Mouse (Mus musculus): ENCODE results near the gene Scfd2. TPM values are rescaled to one million over a fixed set of nuclear protein-coding genes. Genes with fewer than 3 reads are reported as not detected.

The Scfd2 gene
- polyA plus RNA-seq, 1 experiment, result 3.1 TPM

- Histone ChIP-seq H3K4me3 (replicated peaks; ENCODE audit: control insufficient read depth, low read depth, low read length) (no peak overlapping the region), H3K4me1 (ENCODE audit: control insufficient read depth, insufficient read depth, low read length) (no peaks in the 10 kb centered on the region), H3K27ac (ENCODE audit: control insufficient read depth, insufficient read depth, low read depth, low read length, poor library complexity) (no peak overlapping the region)
- TF ChIP-seq POLR2A (IDR thresholded peaks at IDR 0.05; ENCODE audit: borderline replicate concordance, control insufficient read depth, low read depth, low read length) (no peak), CTCF (IDR thresholded peaks at IDR 0.05; ENCODE audit: control insufficient read depth, insufficient read depth, low read length) (no peak)
- WGBS, result 78% methylated on average over 6 of the region's 6 CpGs
These were observed 219.7 kb downstream of the Scfd2 start for GRCm38 (mm10) chr5:74311865-74312264.

- no peak overlapping the region for H3K4me3 ChIP-seq (replicated peaks; ENCODE audit: control insufficient read depth, low read depth, low read length)
- no peak overlapping the region for H3K27ac ChIP-seq (ENCODE audit: control insufficient read depth, insufficient read depth, low read depth, low read length, poor library complexity)
- 54% methylated on average over 6 of the region's 6 CpGs for WGBS
- peak; percentile 18; the same call in 1 of the 2 replicates for TF ChIP-seq CTCF (IDR thresholded peaks at IDR 0.05; ENCODE audit: control insufficient read depth, insufficient read depth, low read length)
- TF ChIP-seq POLR2A (IDR thresholded peaks at IDR 0.05; ENCODE audit: borderline replicate concordance, control insufficient read depth, low read depth, low read length), result no peak
- no peaks in the 10 kb centered on the region for H3K4me1 ChIP-seq (ENCODE audit: control insufficient read depth, insufficient read depth, low read length)
These were observed 220.2 kb downstream of the Scfd2 start for GRCm38 (mm10) chr5:74311200-74311825.

- H3K4me3 ChIP-seq (replicated peaks; ENCODE audit: control insufficient read depth, low read depth, low read length), result no peak overlapping the region
- no peak overlapping the region for H3K27ac ChIP-seq (ENCODE audit: control insufficient read depth, insufficient read depth, low read depth, low read length, poor library complexity)
- H3K4me1 ChIP-seq (ENCODE audit: control insufficient read depth, insufficient read depth, low read length), result no peaks in the 10 kb centered on the region
- TF ChIP-seq POLR2A (IDR thresholded peaks at IDR 0.05; ENCODE audit: borderline replicate concordance, control insufficient read depth, low read depth, low read length) (no peak), CTCF (IDR thresholded peaks at IDR 0.05; ENCODE audit: control insufficient read depth, insufficient read depth, low read length) (no peak)
- WGBS, result 85% methylated on average over 5 of the region's 5 CpGs
These were observed 221.5 kb downstream of the Scfd2 start for GRCm38 (mm10) chr5:74310101-74310500.

GRCm38 (mm10) chr5:74307242-74307641 is 224.3 kb downstream of the Scfd2 start:
- WGBS, result 83% methylated on average over 5 of the region's 5 CpGs
- no peaks in the 10 kb centered on the region for H3K4me1 ChIP-seq (ENCODE audit: control insufficient read depth, insufficient read depth, low read length)
- TF ChIP-seq CTCF (IDR thresholded peaks at IDR 0.05; ENCODE audit: control insufficient read depth, insufficient read depth, low read length), result no peak
- TF ChIP-seq POLR2A (IDR thresholded peaks at IDR 0.05; ENCODE audit: borderline replicate concordance, control insufficient read depth, low read depth, low read length), result no peak
- no peak overlapping the region for H3K27ac ChIP-seq (ENCODE audit: control insufficient read depth, insufficient read depth, low read depth, low read length, poor library complexity)
- H3K4me3 ChIP-seq (replicated peaks; ENCODE audit: control insufficient read depth, low read depth, low read length), result no peak overlapping the region

- Histone ChIP-seq H3K27ac (ENCODE audit: control insufficient read depth, insufficient read depth, low read depth, low read length, poor library complexity) (no peak overlapping the region), H3K4me3 (replicated peaks; ENCODE audit: control insufficient read depth, low read depth, low read length) (no peak overlapping the region), H3K4me1 (ENCODE audit: control insufficient read depth, insufficient read depth, low read length) (no peaks in the 10 kb centered on the region)
- 77% methylated on average over 4 of the region's 4 CpGs for WGBS
- no peak for TF ChIP-seq CTCF (IDR thresholded peaks at IDR 0.05; ENCODE audit: control insufficient read depth, insufficient read depth, low read length)
- no peak for TF ChIP-seq POLR2A (IDR thresholded peaks at IDR 0.05; ENCODE audit: borderline replicate concordance, control insufficient read depth, low read depth, low read length)
These were observed 225.9 kb downstream of the Scfd2 start for GRCm38 (mm10) chr5:74305533-74306189.

- TF ChIP-seq POLR2A (IDR thresholded peaks at IDR 0.05; ENCODE audit: borderline replicate concordance, control insufficient read depth, low read depth, low read length) (no peak), CTCF (IDR thresholded peaks at IDR 0.05; ENCODE audit: control insufficient read depth, insufficient read depth, low read length) (no peak)
- Histone ChIP-seq H3K4me3 (replicated peaks; ENCODE audit: control insufficient read depth, low read depth, low read length) (no peak overlapping the region), H3K4me1 (ENCODE audit: control insufficient read depth, insufficient read depth, low read length) (no peaks in the 10 kb centered on the region), H3K27ac (ENCODE audit: control insufficient read depth, insufficient read depth, low read depth, low read length, poor library complexity) (no peak overlapping the region)
- WGBS, result 73% methylated on average over 4 of the region's 4 CpGs
These were observed 226.8 kb downstream of the Scfd2 start for GRCm38 (mm10) chr5:74304767-74305166.

- no peak overlapping the region for H3K4me3 ChIP-seq (replicated peaks; ENCODE audit: control insufficient read depth, low read depth, low read length)
- H3K4me1 ChIP-seq (ENCODE audit: control insufficient read depth, insufficient read depth, low read length), result no peaks in the 10 kb centered on the region
- WGBS, result 64% methylated on average over 3 of the region's 3 CpGs
- TF ChIP-seq POLR2A (IDR thresholded peaks at IDR 0.05; ENCODE audit: borderline replicate concordance, control insufficient read depth, low read depth, low read length) (no peak), CTCF (IDR thresholded peaks at IDR 0.05; ENCODE audit: control insufficient read depth, insufficient read depth, low read length) (no peak)
- H3K27ac ChIP-seq (ENCODE audit: control insufficient read depth, insufficient read depth, low read depth, low read length, poor library complexity), result no peak overlapping the region
These were observed 229.2 kb downstream of the Scfd2 start for GRCm38 (mm10) chr5:74302331-74302730.

GRCm38 (mm10) chr5:74301443-74301842 is 230.1 kb downstream of the Scfd2 start:
- TF ChIP-seq POLR2A (IDR thresholded peaks at IDR 0.05; ENCODE audit: borderline replicate concordance, control insufficient read depth, low read depth, low read length) (no peak), CTCF (IDR thresholded peaks at IDR 0.05; ENCODE audit: control insufficient read depth, insufficient read depth, low read length) (no peak)
- H3K4me1 ChIP-seq (ENCODE audit: control insufficient read depth, insufficient read depth, low read length), result no peaks in the 10 kb centered on the region
- H3K27ac ChIP-seq (ENCODE audit: control insufficient read depth, insufficient read depth, low read depth, low read length, poor library complexity), result no peak overlapping the region
- 99% methylated on average over 2 of the region's 2 CpGs for WGBS
- no peak overlapping the region for H3K4me3 ChIP-seq (replicated peaks; ENCODE audit: control insufficient read depth, low read depth, low read length)

Data from bone marrow, adult 2 months (tissue).